Mouse (Mus musculus): Measurements from ENCODE around the gene St6galnac1. TPM values are rescaled to one million over a fixed set of nuclear protein-coding genes. Genes with fewer than 3 reads are reported as not detected.

St6galnac1 gene
- polyA plus RNA-seq, 1 experiment from 2014 or later: not detected

GRCm38 (mm10) chr11:116725031-116725948 lies 50.0 kb downstream of the St6galnac1 start:
- Histone ChIP-seq H3K4me2 (peak overlapping the region; percentile 47), H3K27ac (replicated peaks) (no peak overlapping the region), H3K9me3 (no peaks in the 10 kb centered on the region), H3K36me3 (no peaks in the 10 kb centered on the region), H3K4me3 (peak overlapping the region; percentile 11; the same call in 1 of the 2 replicates), H3K9ac (no peak overlapping the region), H3K27me3 (replicated peaks) (no peaks in the 10 kb centered on the region), H3K4me1 (no peaks in the 10 kb centered on the region)
- ATAC-seq (ENCODE audit: extremely low read depth, insufficient number of reproducible peaks, low FRiP score, low TSS enrichment): no peak
- 37% methylated on average over 27 of the region's 27 CpGs for WGBS

- 82% methylated on average over 5 of the region's 5 CpGs for WGBS
- Histone ChIP-seq H3K4me1 (no peaks in the 10 kb centered on the region), H3K27ac (replicated peaks) (no peak overlapping the region), H3K9ac (no peak overlapping the region), H3K4me3 (no peak overlapping the region), H3K27me3 (replicated peaks) (no peaks in the 10 kb centered on the region), H3K4me2 (no peak overlapping the region), H3K36me3 (no peaks in the 10 kb centered on the region), H3K9me3 (0 out of 2 replicates have a peak, but pooled peaks cover under 1% of the 10 kb centered on the region)
- ATAC-seq (ENCODE audit: extremely low read depth, insufficient number of reproducible peaks, low FRiP score, low TSS enrichment): no peak
Measured at GRCm38 (mm10) chr11:116723064-116723463, 52.2 kb downstream of the St6galnac1 start.

GRCm38 (mm10) chr11:116721548-116722271 lies 53.6 kb downstream of the St6galnac1 start:
- no peak for ATAC-seq (ENCODE audit: extremely low read depth, insufficient number of reproducible peaks, low FRiP score, low TSS enrichment)
- no peak overlapping the region for H3K9ac ChIP-seq
- no peaks in the 10 kb centered on the region for H3K4me1 ChIP-seq
- no peaks in the 10 kb centered on the region for H3K36me3 ChIP-seq
- H3K4me2 ChIP-seq: no peak overlapping the region
- H3K27ac ChIP-seq (replicated peaks): no peak overlapping the region
- H3K27me3 ChIP-seq (replicated peaks): no peaks in the 10 kb centered on the region
- 66% methylated on average over 9 of the region's 9 CpGs for WGBS
- H3K9me3 ChIP-seq: 0 out of 2 replicates have a peak, but pooled peaks cover 3% of the 10 kb centered on the region
- no peak overlapping the region for H3K4me3 ChIP-seq

- Histone ChIP-seq H3K9me3 (0 out of 2 replicates have a peak, but pooled peaks cover 8% of the 10 kb centered on the region), H3K27ac (replicated peaks) (no peak overlapping the region), H3K9ac (no peak overlapping the region), H3K4me1 (no peaks in the 10 kb centered on the region), H3K36me3 (no peaks in the 10 kb centered on the region), H3K4me2 (no peak overlapping the region), H3K4me3 (no peak overlapping the region), H3K27me3 (replicated peaks) (no peaks in the 10 kb centered on the region)
- ATAC-seq (ENCODE audit: extremely low read depth, insufficient number of reproducible peaks, low FRiP score, low TSS enrichment): no peak
- WGBS: 82% methylated on average over 15 of the region's 15 CpGs
Measured at GRCm38 (mm10) chr11:116720319-116720865, 54.9 kb downstream of the St6galnac1 start.

Other genes starting within 250 kb of the St6galnac1 start
- gene Sphk1, start 244.6 kb downstream of the St6galnac1 start, polyA plus RNA-seq (2015; fragmentation: Nextera tagmentation; extraction: Ambion mirVana): 2.0 and 2.6 TPM in 2 replicates
- gene Ube2o, start 194.1 kb downstream of the St6galnac1 start, polyA plus RNA-seq (2015; fragmentation: Nextera tagmentation; extraction: Ambion mirVana): 7.9 and 8.3 TPM in 2 replicates
- gene Aanat, start 189.1 kb downstream of the St6galnac1 start, polyA plus RNA-seq (2015; fragmentation: Nextera tagmentation; extraction: Ambion mirVana): not detected in 2 replicates
- gene Rhbdf2, start 148.5 kb downstream of the St6galnac1 start, polyA plus RNA-seq (2015; fragmentation: Nextera tagmentation; extraction: Ambion mirVana): 7.2 and 8.0 TPM in 2 replicates
- gene Prcd, start 122.0 kb downstream of the St6galnac1 start, polyA plus RNA-seq (2015; fragmentation: Nextera tagmentation; extraction: Ambion mirVana): 0.51 and 0.93 TPM in 2 replicates
- 2.6 TPM in 2 replicates for gene Cygb, start 121.2 kb downstream of the St6galnac1 start, polyA plus RNA-seq (2015; fragmentation: Nextera tagmentation; extraction: Ambion mirVana)
- gene Mxra7, start 52.5 kb upstream of the St6galnac1 start, polyA plus RNA-seq (2015; fragmentation: Nextera tagmentation; extraction: Ambion mirVana): 18.4 and 19.3 TPM in 2 replicates
- 63.8 and 68.8 TPM in 2 replicates for gene Mettl23, start 67.8 kb upstream of the St6galnac1 start, polyA plus RNA-seq (2015; fragmentation: Nextera tagmentation; extraction: Ambion mirVana)
- 61.7 and 75.3 TPM in 2 replicates for gene Jmjd6, start 67.9 kb upstream of the St6galnac1 start, polyA plus RNA-seq (2015; fragmentation: Nextera tagmentation; extraction: Ambion mirVana)
- gene Mfsd11, start 76.9 kb upstream of the St6galnac1 start, polyA plus RNA-seq (2015; fragmentation: Nextera tagmentation; extraction: Ambion mirVana): 32.2 and 35.5 TPM in 2 replicates
- gene Srsf2, start 77.6 kb upstream of the St6galnac1 start, polyA plus RNA-seq (2015; fragmentation: Nextera tagmentation; extraction: Ambion mirVana): 530 and 543 TPM in 2 replicates
- 0.61 and 0.67 TPM in 2 replicates for gene Mgat5b, start 143.4 kb upstream of the St6galnac1 start, polyA plus RNA-seq (2015; fragmentation: Nextera tagmentation; extraction: Ambion mirVana)

Data from heart, embryonic 13.5 days (tissue).